Mouse (Mus musculus): ENCODE results near the gene Tada3.
A peak's percentile ranks its signal among the peaks of the same experiment; 100 is the strongest.
"Not testable (repeated sequence)": the region's sequence is repeated elsewhere in the genome, so short reads cannot be mapped to it uniquely, and the experiment has no call there.

Gene Tada3

DNA sequence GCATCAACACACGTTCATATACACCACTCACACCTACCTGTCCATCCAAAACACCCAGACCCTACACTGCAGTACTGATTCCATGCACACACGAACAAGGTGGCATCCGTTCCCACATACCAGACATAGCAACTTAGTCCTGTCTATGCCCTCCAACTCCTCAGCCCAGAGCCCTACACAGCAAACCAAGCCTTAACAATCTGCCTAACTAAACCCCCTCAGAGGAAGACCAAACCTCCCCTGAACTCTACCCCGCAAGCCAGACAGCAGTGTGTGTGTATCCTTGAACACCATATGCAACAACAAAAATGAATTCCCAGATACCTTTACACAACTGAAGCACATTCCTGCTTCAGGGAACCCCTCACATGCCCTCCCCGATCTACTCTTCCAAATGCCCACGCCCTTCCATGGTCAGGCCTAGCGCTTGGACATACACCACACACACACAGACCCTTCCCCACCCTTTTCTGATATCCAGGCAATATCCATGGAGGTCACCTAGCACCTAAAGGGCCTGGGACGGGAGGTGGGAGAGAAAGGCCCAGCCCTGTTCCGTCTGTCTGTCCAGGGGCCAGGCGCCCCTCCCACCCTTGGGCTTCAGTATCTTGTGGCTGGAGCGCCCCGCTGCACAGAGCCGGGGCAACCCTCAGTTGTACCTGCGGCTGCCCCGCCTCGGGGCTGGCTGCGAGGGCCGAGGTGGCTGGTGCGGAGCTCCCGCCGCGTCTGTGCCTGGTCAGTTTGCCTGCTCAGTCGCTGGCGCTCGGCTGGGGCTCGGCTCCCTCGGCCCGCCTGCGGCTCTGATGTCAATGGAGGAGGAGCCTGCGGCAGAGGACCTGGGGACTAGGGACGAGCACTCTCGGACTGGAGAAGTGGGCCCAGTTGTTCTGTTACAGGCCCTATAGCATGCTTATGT lies 34.2 kb downstream of the Tada3 start, which contains the start of gene Camk1:
TSS of gene Camk1 (minus strand) at position 808 of the 916 bp plus-strand sequence.
- DNase-seq (ENCODE audit: low read depth, low spot score), result no peak

DNA sequence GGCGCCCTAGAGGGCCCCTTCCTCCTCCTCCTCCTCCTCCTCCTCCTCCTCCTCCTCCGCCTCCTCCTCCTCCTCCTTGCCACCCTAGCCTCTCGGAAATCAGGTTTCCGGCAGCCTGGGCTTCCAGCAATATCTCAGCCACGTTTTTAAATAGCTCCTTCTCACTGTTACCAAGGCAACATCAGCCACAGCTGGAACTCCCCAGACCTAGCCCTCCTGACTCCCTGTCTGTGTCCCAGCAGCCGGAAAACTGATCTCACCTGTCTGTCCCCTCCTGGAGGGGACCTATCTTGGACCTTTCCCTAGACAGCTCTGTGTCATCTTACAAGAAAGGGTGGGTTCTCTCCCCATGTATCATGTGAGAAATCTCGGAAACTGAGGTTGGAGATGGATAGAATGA lies 35.4 kb downstream of the Tada3 start:
- no peak for DNase-seq (ENCODE audit: low read depth, low spot score)

DNA sequence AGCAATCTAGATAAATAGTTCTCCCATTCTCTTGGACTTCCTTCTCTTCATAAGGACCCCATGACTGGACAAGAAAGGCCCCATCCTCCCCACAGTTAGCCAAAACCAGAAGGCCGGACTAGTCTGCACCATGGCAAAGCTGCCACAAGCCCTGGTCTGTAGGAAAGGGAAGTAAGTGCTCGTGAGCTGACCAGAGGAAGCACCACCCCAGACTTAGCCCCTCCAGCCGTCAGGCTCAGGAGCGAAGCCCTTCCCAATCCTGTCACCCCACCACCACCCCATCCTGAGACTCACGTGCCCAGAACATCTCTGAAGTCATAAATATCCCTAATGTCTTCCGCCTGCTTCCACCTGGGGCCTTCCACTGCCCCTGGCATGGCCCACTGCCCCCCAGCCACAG lies 36.1 kb downstream of the Tada3 start:
- DNase-seq (ENCODE audit: low read depth, low spot score), result no peak

DNA sequence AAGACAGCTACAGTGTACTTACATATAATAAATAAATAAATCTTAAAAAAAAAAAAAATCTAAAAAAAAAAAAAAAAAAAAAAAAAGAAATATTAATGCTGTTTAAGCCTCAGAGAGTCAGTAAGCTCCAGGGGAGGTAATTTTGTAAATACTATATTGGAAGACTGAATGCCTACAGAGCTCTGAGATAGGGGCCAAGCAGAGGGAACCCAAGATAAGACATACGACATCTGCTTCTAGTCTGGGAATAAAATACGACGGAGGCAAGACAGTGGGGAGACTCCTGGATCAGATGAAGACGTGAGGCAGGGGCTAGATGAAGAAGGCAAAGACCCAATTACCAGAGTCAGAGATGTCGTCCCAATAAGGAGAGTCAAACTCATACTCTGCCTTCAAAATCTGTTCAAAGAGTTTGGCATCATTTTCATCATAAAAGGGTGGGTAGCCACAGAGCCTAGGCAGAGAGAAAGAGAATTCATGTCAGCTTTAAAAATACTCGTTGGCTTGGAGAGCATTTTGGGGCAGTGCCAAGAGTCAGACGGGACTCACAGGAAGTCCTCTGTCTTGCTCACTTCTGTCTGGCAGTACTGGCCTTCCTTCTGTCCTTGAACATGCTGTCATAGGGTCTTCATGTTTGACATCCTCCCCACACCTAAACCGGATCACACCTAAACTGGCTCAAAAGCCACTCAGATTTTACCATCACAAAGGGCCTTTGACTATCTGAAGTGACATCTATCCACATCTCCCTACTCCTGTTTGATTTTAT lies 40.6 kb downstream of the Tada3 start:
- no peak for DNase-seq (ENCODE audit: low read depth, low spot score)

DNA sequence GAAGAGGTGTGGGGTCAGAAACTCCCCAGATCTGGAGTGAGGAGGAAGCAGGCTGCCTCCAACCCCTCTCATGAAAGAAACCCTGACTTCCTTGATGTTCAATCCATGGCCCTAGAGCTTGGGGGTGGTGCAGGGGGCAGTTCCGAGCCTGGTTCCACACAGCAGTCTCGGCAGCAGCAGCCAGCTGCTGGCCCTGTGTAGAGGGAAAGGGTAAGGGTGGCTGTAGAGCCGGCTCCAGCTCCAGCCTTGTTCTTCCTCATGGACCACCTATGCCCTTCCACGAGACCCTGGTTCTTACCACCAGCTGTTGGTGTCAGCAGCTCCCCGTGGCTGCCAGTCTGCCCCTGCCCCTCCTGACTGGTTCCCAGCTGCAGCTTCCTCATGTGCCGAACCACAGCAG lies 43.5 kb downstream of the Tada3 start:
- no peak for DNase-seq (ENCODE audit: low read depth, low spot score)

DNA sequence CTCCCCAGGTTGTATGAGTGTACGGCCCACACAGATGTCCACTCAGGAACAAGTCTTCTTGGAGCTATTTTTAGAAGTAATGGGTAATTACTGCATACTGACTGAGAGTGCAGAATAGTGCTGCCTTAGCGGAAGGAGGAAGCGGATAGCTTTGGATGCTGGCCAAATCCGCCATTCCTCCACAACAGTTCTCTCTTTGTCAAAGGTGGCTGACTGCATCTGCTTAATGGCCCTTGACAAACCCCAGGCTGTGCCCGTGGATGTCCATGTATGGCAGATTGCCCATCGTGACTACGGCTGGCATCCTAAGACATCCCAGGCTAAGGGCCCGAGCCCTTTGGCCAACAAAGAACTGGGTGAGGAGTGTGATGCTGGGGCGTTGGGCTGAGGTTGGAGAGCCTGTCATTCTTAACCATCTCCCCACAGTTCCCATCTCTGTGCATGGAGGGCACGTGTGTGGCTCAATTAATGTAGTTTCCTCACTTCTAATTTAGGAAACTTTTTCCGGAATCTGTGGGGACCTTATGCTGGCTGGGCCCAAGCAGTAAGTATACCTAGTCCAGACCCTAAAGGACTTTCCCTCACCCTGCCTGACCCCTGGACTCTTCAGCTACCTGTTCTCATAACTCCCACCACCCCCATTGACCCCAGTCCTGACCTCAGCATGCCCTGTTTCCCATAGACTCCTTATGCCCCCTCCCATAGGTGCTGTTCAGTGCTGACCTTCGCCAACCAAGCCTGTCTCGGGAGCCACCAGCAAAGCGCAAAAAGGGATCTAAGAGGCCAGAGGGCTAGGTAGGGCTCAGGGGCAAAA lies 44.3 kb downstream of the Tada3 start:
- DNase-seq (ENCODE audit: low read depth, low spot score), result no peak

DNA sequence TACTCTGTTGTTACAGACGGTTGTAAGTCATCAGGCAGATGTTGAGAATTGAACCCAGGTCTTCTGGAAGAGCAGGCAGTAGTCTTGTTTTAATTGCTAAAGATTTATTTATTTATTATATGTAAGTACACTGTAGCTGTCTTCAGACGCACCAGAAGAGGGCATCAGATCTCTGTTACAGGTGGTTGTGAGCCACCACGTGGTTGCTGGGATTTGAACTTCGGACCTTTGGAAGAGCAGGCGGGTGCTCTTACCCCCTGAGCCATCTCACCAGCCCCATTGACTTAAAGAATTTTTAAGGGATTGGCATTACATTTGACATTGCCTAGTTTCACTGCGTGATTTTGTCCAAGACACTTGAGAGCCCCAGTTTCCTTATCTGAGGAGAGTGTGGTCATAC lies 44.9 kb downstream of the Tada3 start:
- DNase-seq (ENCODE audit: low read depth, low spot score), result not testable (repeated sequence)

DNA sequence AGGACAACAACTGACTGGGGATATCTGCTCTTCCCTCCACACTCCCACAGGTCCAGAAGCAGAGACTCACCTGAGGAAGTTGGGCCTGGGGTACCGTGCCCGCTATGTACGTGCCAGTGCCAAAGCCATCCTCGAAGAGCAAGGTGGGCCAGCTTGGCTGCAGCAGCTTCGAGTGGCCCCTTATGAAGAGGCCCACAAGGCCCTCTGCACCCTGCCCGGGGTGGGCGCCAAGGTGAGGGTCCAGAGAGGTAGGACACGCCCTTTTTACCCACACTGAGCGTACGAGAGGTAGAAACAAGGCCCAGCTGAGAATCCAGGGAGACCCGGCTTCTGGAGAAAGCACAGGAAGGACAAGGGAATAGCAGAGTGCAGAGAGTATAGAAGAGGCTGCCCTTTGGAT lies 46.0 kb downstream of the Tada3 start:
- no peak for DNase-seq (ENCODE audit: low read depth, low spot score)

DNA sequence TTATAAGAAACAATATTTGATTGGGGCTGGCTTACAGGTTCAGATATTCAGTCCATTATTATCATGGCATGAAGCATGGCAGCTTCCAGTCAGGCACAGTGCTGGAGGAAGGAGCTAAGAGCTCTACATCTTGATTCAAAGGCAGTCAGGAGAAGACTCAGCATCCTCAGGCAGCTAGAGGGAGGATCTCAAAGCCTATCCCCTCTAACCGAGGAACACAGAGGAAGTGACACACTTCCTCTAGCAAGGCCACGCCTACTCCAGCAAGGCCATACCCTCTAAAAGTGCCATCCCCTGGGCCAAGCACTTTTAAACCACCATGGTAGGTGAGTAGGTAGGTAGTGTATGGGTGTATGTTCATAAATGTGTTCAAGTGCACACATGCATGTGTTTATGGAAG lies 47.1 kb downstream of the Tada3 start:
- peak; percentile 71 for DNase-seq (ENCODE audit: low read depth, low spot score)

DNA sequence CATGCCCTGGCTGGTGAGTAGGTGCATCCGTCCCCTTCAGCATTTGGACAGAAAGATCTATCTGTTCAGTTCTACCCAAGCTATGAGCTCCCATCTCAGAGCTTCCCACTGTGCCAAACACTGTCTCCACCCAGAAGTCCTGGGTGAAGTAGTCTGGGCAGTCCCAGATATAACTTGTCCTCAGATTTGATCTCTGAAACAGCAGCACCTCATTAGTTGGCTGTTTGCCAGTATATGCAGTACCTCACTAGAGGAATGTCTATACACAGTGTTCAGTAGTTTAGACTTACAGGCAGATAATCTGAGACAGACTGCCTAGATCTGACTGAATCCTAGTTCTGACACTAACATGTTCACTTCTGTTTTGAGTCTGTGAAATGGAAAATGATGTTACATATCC lies 48.3 kb downstream of the Tada3 start:
- no peak for DNase-seq (ENCODE audit: low read depth, low spot score)

DNA sequence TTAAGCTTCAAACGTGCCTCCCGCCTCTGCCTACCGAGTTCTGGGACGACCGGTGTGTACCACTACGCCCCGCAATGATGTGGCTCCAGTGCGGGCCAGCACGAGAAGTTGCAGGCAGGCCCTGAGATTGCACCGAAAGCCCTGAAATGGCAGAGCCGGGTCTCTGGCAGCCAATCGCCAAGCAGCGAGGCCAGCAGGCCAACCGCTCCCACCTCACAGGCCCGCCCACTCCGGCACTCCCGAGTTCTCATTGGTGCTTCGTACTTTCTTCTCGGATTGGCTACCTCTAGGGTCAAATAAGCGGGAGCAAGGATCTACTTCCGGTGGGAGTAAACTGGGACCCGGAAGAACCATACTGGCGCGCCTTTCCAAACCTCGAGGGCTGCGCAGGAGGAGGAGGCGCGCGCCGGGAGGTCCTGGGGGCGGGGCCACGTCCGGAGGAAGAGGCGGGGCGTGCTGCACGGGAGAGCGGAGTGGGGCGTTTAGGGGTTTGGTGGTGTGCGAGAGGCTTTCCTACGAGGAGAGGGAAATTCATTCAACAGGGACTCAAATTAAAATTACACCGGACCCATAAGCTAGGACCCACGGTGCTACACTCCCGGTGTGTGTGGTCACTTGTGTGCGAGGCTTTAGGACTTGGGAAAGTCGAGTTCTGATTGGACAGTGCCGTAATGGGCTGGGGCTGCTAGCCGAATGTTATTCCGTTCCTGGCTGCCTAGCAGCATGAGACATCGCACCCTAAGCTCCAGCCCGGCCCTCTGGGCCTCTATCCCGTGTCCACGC lies 51.0 kb downstream of the Tada3 start, which contains the start of gene Ogg1:
TSS of gene Ogg1 (plus strand) at position 440 of the 783 bp plus-strand sequence.
- DNase-seq (ENCODE audit: low read depth, low spot score), result peak; percentile 99

Data from A20 (cell line).